19 mouse cellular contexts compared by ENCODE assay signal in genomic region chr16:9132113-9132512, GRCm38 (mm10).
A peak's percentile ranks its signal among the peaks of the same experiment; 100 is the strongest.
DNase-seq lines count a peak whose midpoint lies in the region; ATAC-seq and TF ChIP-seq lines count a peak whose summit lies in the region.
"Had no signal": no experiment of that assay in that cellular context is flagged by ENCODE, and none has a peak within 500 bp of the region (broad histone marks: within the 10 kb centered on the region; RNA-seq: fewer than 3 reads in every experiment).

No protein-coding gene starts in this region.

- no peak overlapping the region for H3K27ac ChIP-seq in lung, embryonic 14.5 days (ENCODE audit: low read depth)
- no peak overlapping the region for H3K27ac ChIP-seq in MEL (ENCODE audit: control insufficient read depth, low read depth, low read length)
- no peak overlapping the region for H3K27ac ChIP-seq in hindbrain, embryonic 10.5 days
- H3K27ac ChIP-seq in midbrain, postnatal 0 days (ENCODE audit: low read depth, low read length): no peak overlapping the region
- H3K27ac ChIP-seq: embryonic facial prominence, embryonic 12.5 days; hindbrain, embryonic 13.5 days; intestine, embryonic 15.5 days; midbrain, embryonic 15.5 days had no signal

- no peak overlapping the region for H3K4me2 ChIP-seq in lung, embryonic 14.5 days
- no peak overlapping the region for H3K4me2 ChIP-seq in midbrain, postnatal 0 days (ENCODE audit: low read depth, low read length, poor library complexity, severe bottlenecking)
- H3K4me2 ChIP-seq: embryonic facial prominence, embryonic 12.5 days; hindbrain, embryonic 13.5 days; intestine, embryonic 15.5 days; midbrain, embryonic 15.5 days had no signal

- H3K9ac ChIP-seq in lung, embryonic 14.5 days: no peak overlapping the region
- H3K9ac ChIP-seq in MEL (ENCODE audit: control insufficient read depth, low read depth, low read length, poor library complexity, severe bottlenecking): no peak overlapping the region
- H3K9ac ChIP-seq in midbrain, postnatal 0 days (replicated peaks; ENCODE audit: low read length, poor library complexity, severe bottlenecking): no peak overlapping the region
- H3K9ac ChIP-seq: embryonic facial prominence, embryonic 12.5 days; hindbrain, embryonic 13.5 days; intestine, embryonic 15.5 days; midbrain, embryonic 15.5 days had no signal

- no peaks in the 10 kb centered on the region for H3K4me1 ChIP-seq in lung, embryonic 14.5 days (ENCODE audit: insufficient read depth)
- peaks cover 6 to 9% of the 10 kb centered on the region in 2 experiments for H3K4me1 ChIP-seq in MEL (ENCODE audit: control insufficient read depth in 1 of 2, insufficient read depth in 2 of 2, low read length in 2 of 2)
- H3K4me1 ChIP-seq in hindbrain, embryonic 10.5 days (replicated peaks): no peaks in the 10 kb centered on the region
- no peaks in the 10 kb centered on the region for H3K4me1 ChIP-seq in midbrain, postnatal 0 days (ENCODE audit: insufficient read depth, low read length)
- H3K4me1 ChIP-seq: embryonic facial prominence, embryonic 12.5 days; hindbrain, embryonic 13.5 days; intestine, embryonic 15.5 days; midbrain, embryonic 15.5 days had no signal

- TF ChIP-seq RAD21 in MEL (IDR thresholded peaks at IDR 0.05; ENCODE audit: low read depth, low read length): no peak

- 69% methylated on average over 3 of the region's 3 CpGs for WGBS in lung, embryonic 14.5 days
- 76% methylated on average over 3 of the region's 3 CpGs for WGBS in hindbrain, embryonic 10.5 days
- 74% methylated on average over 3 of the region's 3 CpGs for WGBS in midbrain, postnatal 0 days

- ATAC-seq in lung, embryonic 14.5 days (ENCODE audit: insufficient read depth): no peak
- ATAC-seq in midbrain, postnatal 0 days (ENCODE audit: low FRiP score): no peak
- ATAC-seq: activated CD4-positive, CD25-positive, alpha-beta regulatory T cell, adult 4 months; intestine, embryonic 15.5 days; midbrain, embryonic 15.5 days had no signal

- TF ChIP-seq CTCF in lung, embryonic 14.5 days (IDR thresholded peaks at IDR 0.05; ENCODE audit: low read depth): no peak
- TF ChIP-seq CTCF in MEL (IDR thresholded peaks at IDR 0.05 in 2 of 3, conservative IDR thresholded peaks at IDR 0.05 in 1 of 3; ENCODE audit: control insufficient read depth in 1 of 3, insufficient read depth in 1 of 3, low read depth in 2 of 3, low read length in 3 of 3, poor library complexity in 1 of 3, severe bottlenecking in 1 of 3): no peak
- TF ChIP-seq CTCF in midbrain, postnatal 0 days (IDR thresholded peaks at IDR 0.05): no peak

- no peaks in the 10 kb centered on the region for H3K79me2 ChIP-seq in MEL (ENCODE audit: control insufficient read depth, insufficient read depth, low read length, poor library complexity)

- H3K4me3 ChIP-seq in lung, embryonic 14.5 days (ENCODE audit: low read depth, low read length): no peak overlapping the region
- no peak overlapping the region for H3K4me3 ChIP-seq in MEL (ENCODE audit: control insufficient read depth in 1 of 2, insufficient read depth in 1 of 2, low read depth in 2 of 2, low read length in 2 of 2)
- H3K4me3 ChIP-seq in hindbrain, embryonic 10.5 days: no peak overlapping the region
- no peak overlapping the region for H3K4me3 ChIP-seq in midbrain, postnatal 0 days (ENCODE audit: low read depth, low read length)
- H3K4me3 ChIP-seq: embryonic facial prominence, embryonic 12.5 days; hindbrain, embryonic 13.5 days; intestine, embryonic 15.5 days; midbrain, embryonic 15.5 days had no signal

- H3K36me3 ChIP-seq in lung, embryonic 14.5 days (ENCODE audit: insufficient read depth): no peaks in the 10 kb centered on the region
- peaks cover 0 to 8% of the 10 kb centered on the region in 2 experiments; a peak in 2 of 4 replicates for H3K36me3 ChIP-seq in MEL (ENCODE audit: control insufficient read depth in 1 of 2, insufficient read depth in 2 of 2, low read length in 2 of 2)
- H3K36me3 ChIP-seq in hindbrain, embryonic 10.5 days: no peaks in the 10 kb centered on the region
- no peaks in the 10 kb centered on the region for H3K36me3 ChIP-seq in midbrain, postnatal 0 days (ENCODE audit: insufficient read depth, low read length)
- H3K36me3 ChIP-seq: embryonic facial prominence, embryonic 12.5 days; hindbrain, embryonic 13.5 days; intestine, embryonic 15.5 days; midbrain, embryonic 15.5 days had no signal

- peak; percentile 53 to 87; a peak in 3 of 4 replicates for TF ChIP-seq EP300 in MEL (IDR thresholded peaks at IDR 0.05; ENCODE audit: low read depth in 1 of 2, low read length in 2 of 2)

- peak; percentile 2 for DNase-seq in lung, embryonic 14.5 days
- DNase-seq in lung, postnatal 25 days (ENCODE audit: low spot score): no peak
- DNase-seq in MEL (ENCODE audit: low read depth, low spot score): peak; percentile 92
- DNase-seq in c-Kit-positive CD71-positive TER-119-positive erythroid progenitor cells, embryonic 14.5 days (ENCODE audit: low spot score): peak; percentile 66
- no peak for DNase-seq in hindbrain, embryonic 10.5 days (ENCODE audit: low spot score)
- no peak for DNase-seq in kidney, adult 11 months
- no peak for DNase-seq in midbrain, postnatal 0 days (ENCODE audit: low spot score)
- DNase-seq: adrenal gland, postnatal 25 days; cerebellum, adult 11 months; cerebellum, postnatal 36 days; gastrocnemius, postnatal 36 days; kidney, postnatal 10 days; lung, adult 2 months; right cerebral cortex, postnatal 14 days had no signal

- no peak for TF ChIP-seq POLR2A in MEL (IDR thresholded peaks at IDR 0.05; ENCODE audit: control insufficient read depth in 1 of 2, insufficient read depth in 1 of 2, low read depth in 1 of 2, low read length in 2 of 2, poor library complexity in 1 of 2)

- H3K27me3 ChIP-seq in lung, embryonic 14.5 days (ENCODE audit: insufficient read depth, low read length): no peaks in the 10 kb centered on the region
- H3K27me3 ChIP-seq in MEL (ENCODE audit: control insufficient read depth in 1 of 2, insufficient read depth in 2 of 2, low read length in 2 of 2): no peaks in the 10 kb centered on the region
- H3K27me3 ChIP-seq in hindbrain, embryonic 10.5 days (ENCODE audit: insufficient read depth, poor library complexity, severe bottlenecking): no peaks in the 10 kb centered on the region
- no peaks in the 10 kb centered on the region for H3K27me3 ChIP-seq in midbrain, postnatal 0 days (ENCODE audit: insufficient read depth, low read length)
- H3K27me3 ChIP-seq: embryonic facial prominence, embryonic 12.5 days; hindbrain, embryonic 13.5 days; intestine, embryonic 15.5 days; midbrain, embryonic 15.5 days had no signal

- H3K9me3 ChIP-seq in lung, embryonic 14.5 days (ENCODE audit: low read depth, low read length): no peaks in the 10 kb centered on the region
- no peaks in the 10 kb centered on the region for H3K9me3 ChIP-seq in MEL (replicated peaks; ENCODE audit: insufficient read depth, low read length)
- H3K9me3 ChIP-seq in hindbrain, embryonic 10.5 days: no peaks in the 10 kb centered on the region
- no peaks in the 10 kb centered on the region for H3K9me3 ChIP-seq in midbrain, postnatal 0 days (ENCODE audit: low read length)
- H3K9me3 ChIP-seq: embryonic facial prominence, embryonic 12.5 days; hindbrain, embryonic 13.5 days; intestine, embryonic 15.5 days; midbrain, embryonic 15.5 days had no signal

TF ChIP-seq in MEL, 35 proteins besides CTCF, POLR2A, EP300 and RAD21:
- TF ChIP-seq MYB (IDR thresholded peaks at IDR 0.05; ENCODE audit: low read depth, low read length): no peak
- no peak for TF ChIP-seq ZKSCAN1 (IDR thresholded peaks at IDR 0.05; ENCODE audit: low read depth, low read length)
- TF ChIP-seq POLR2AphosphoS2 (IDR thresholded peaks at IDR 0.05; ENCODE audit: low read length): no peak
- no peak for TF ChIP-seq RCOR1 (IDR thresholded peaks at IDR 0.05; ENCODE audit: low read depth, low read length)
- no peak for TF ChIP-seq BHLHE40 (IDR thresholded peaks at IDR 0.05; ENCODE audit: borderline replicate concordance, low read depth, low read length)
- no peak for TF ChIP-seq GATA1 (IDR thresholded peaks at IDR 0.05; ENCODE audit: low read depth, low read length)
- peak; percentile 71 for TF ChIP-seq ETS1 (IDR thresholded peaks at IDR 0.05; ENCODE audit: low read depth, low read length)
- 0 out of 2 replicates have a peak, but pooled peaks have one; percentile 13 for TF ChIP-seq TBP (IDR thresholded peaks at IDR 0.05; ENCODE audit: low read depth, low read length)
- TF ChIP-seq KAT2A (conservative IDR thresholded peaks at IDR 0.05; ENCODE audit: low read depth, low read length): no peak
- TF ChIP-seq MYC (IDR thresholded peaks at IDR 0.05; ENCODE audit: low read depth, low read length): peak; percentile 53; the same call in 1 of the 2 replicates
- TF ChIP-seq E2F4 (IDR thresholded peaks at IDR 0.05; ENCODE audit: borderline replicate concordance, low read depth, low read length): no peak
- no peak for TF ChIP-seq CHD2 (IDR thresholded peaks at IDR 0.05; ENCODE audit: low read length)
- no peak for TF ChIP-seq MEF2A (IDR thresholded peaks at IDR 0.05; ENCODE audit: extremely low read depth, insufficient replicate concordance, low read depth, low read length, poor library complexity, severe bottlenecking)
- TF ChIP-seq TCF12 (IDR thresholded peaks at IDR 0.05; ENCODE audit: low read depth, low read length): no peak
- TF ChIP-seq MAFK (IDR thresholded peaks at IDR 0.05; ENCODE audit: borderline replicate concordance, low read depth, low read length): peak; percentile 98
- peak; percentile 50; the same call in 1 of the 2 replicates for TF ChIP-seq SIN3A (IDR thresholded peaks at IDR 0.05; ENCODE audit: low read length)
- TF ChIP-seq ZMIZ1 (IDR thresholded peaks at IDR 0.05; ENCODE audit: low read depth, low read length): no peak
- no peak for TF ChIP-seq MXI1 (IDR thresholded peaks at IDR 0.05; ENCODE audit: low read depth, low read length)
- TF ChIP-seq USF1 (IDR thresholded peaks at IDR 0.05; ENCODE audit: low read depth, low read length): no peak
- no peak for TF ChIP-seq TAL1 (IDR thresholded peaks at IDR 0.05; ENCODE audit: low read length)
- no peak for TF ChIP-seq POLR2AphosphoS5 (IDR thresholded peaks at IDR 0.05; ENCODE audit: borderline replicate concordance, low read depth, low read length)
- TF ChIP-seq GABPA (IDR thresholded peaks at IDR 0.05; ENCODE audit: low read depth, low read length): peak; percentile 96
- no peak for TF ChIP-seq ELF1 (IDR thresholded peaks at IDR 0.05; ENCODE audit: low read depth, low read length)
- TF ChIP-seq NRF1 (IDR thresholded peaks at IDR 0.05; ENCODE audit: insufficient read depth, low read depth, low read length, poor library complexity, severe bottlenecking): no peak
- TF ChIP-seq MAZ (IDR thresholded peaks at IDR 0.05; ENCODE audit: low read depth, low read length): no peak

Comparison
In these comparisons a context has a peak if more than half of its experiments do, and no peak if none do; other contexts are left out.
1. DNase-seq: peak in lung, embryonic 14.5 days (single experiment), MEL (single experiment) and c-Kit-positive CD71-positive TER-119-positive erythroid progenitor cells, embryonic 14.5 days (single experiment); none in lung, postnatal 25 days (single experiment), hindbrain, embryonic 10.5 days (single experiment), kidney, adult 11 months (single experiment) and midbrain, postnatal 0 days (single experiment).